Mouse (Mus musculus): ENCODE data around the gene Kcnt2. TPM values are rescaled to one million over a fixed set of nuclear protein-coding genes. Genes with fewer than 3 reads are reported as not detected.

The Kcnt2 gene
- polyA plus RNA-seq, 1 experiment from 2014 or later = 2.4 TPM

DNA sequence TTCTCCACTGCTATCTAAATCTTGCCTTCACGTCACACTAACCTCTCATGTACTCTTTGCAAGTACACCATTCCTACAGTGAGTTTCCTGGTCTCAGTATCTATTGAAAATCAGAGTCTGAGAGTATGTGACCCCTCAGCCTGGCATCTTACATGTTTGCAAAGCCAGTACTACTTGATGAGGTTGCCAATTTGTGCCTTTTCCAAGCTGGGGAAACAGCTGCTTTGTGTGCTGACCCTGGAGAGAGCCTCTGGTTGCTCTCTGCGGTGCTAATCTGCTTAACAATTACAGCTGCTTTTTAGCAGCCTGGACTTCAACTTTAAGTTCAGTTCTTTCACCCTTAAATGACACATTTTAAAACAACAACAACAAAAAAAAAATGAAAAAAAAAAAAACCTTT, 133.6 kb downstream of the Kcnt2 start:
- Histone ChIP-seq H3K27me3 (no peaks in the 10 kb centered on the region), H3K4me1 (no peaks in the 10 kb centered on the region), H3K36me3 (no peaks in the 10 kb centered on the region), H3K9ac (no peak overlapping the region), H3K4me2 (no peak overlapping the region), H3K4me3 (no peak overlapping the region), H3K27ac (no peak overlapping the region), H3K9me3 (no peaks in the 10 kb centered on the region)
- no peak for ATAC-seq (ENCODE audit: insufficient number of reproducible peaks, low FRiP score, low TSS enrichment, low read depth)
- 66% methylated on average over 2 of the region's 2 CpGs for WGBS

DNA sequence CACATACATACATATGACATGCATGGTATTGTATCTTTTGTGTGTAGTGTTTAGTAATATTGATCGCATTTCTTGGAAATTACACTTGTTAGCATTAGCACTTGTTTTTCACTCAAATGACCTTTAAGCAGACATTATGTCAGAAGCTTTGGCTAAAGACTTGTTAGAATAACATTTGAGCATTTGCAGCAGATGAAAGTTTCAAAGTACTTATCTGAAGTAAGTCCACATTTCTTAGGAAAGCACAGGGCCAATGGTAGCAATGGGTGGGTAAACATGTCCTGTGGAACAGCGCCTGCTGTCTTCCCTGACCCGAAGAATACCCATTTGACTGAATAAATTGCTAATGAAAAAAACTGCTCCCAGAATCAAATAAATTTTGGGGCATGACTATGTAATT, 135.1 kb downstream of the Kcnt2 start:
- no peak for ATAC-seq (ENCODE audit: insufficient number of reproducible peaks, low FRiP score, low TSS enrichment, low read depth)
- no peaks in the 10 kb centered on the region for H3K36me3 ChIP-seq
- no peak overlapping the region for H3K4me3 ChIP-seq
- WGBS = 81% methylated on average over 3 of the region's 3 CpGs
- no peak overlapping the region for H3K27ac ChIP-seq
- no peaks in the 10 kb centered on the region for H3K27me3 ChIP-seq
- H3K4me2 ChIP-seq = no peak overlapping the region
- H3K4me1 ChIP-seq = no peaks in the 10 kb centered on the region
- H3K9me3 ChIP-seq = no peaks in the 10 kb centered on the region
- H3K9ac ChIP-seq = no peak overlapping the region

DNA sequence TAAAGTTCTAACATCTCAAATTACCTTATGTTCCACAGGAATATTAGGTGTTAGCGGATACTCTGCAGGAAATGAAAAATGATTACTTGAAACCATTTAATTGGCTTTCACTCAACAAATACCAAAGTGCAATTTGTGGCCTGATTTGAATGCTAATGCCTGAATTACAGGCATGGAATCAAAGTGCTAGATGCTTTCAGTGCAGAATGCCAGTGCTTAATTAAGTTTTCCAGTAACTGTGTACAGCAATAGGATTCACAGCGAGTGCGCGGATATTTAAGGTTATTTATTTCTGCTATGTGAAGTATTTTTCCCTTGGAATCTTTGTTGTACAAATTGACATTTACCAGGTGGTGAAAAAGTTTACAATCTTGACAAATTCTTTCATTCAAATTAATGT, 144.3 kb downstream of the Kcnt2 start:
- H3K4me2 ChIP-seq = no peak overlapping the region
- H3K27me3 ChIP-seq = no peaks in the 10 kb centered on the region
- no peaks in the 10 kb centered on the region for H3K9me3 ChIP-seq
- 42% methylated on average over 4 of the region's 4 CpGs for WGBS
- no peak overlapping the region for H3K4me3 ChIP-seq
- ATAC-seq (ENCODE audit: insufficient number of reproducible peaks, low FRiP score, low TSS enrichment, low read depth) = no peak
- no peaks in the 10 kb centered on the region for H3K36me3 ChIP-seq
- no peaks in the 10 kb centered on the region for H3K4me1 ChIP-seq
- no peak overlapping the region for H3K9ac ChIP-seq
- H3K27ac ChIP-seq = no peak overlapping the region

DNA sequence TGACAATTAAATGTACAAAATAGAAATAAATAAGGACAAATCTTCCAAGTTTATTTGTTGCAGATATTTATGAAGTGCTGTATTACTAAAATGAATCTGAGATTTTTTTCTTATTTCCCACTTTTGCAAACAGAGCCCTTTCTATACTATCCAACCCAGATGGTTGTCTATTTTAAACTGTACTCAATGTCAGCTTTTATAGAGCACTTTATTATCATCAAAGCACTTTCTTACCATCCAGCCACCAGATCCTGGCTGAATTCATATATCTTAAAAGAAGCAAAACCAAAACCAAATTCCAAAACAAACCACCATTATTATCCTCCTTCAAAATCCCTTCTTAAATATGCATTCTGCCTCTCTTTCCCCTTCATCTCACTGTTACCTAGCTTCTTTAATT, 151.8 kb downstream of the Kcnt2 start:
- no peaks in the 10 kb centered on the region for H3K27me3 ChIP-seq
- H3K27ac ChIP-seq = no peak overlapping the region
- no peak overlapping the region for H3K4me3 ChIP-seq
- no peaks in the 10 kb centered on the region for H3K4me1 ChIP-seq
- no peaks in the 10 kb centered on the region for H3K36me3 ChIP-seq
- H3K4me2 ChIP-seq = no peak overlapping the region
- no peaks in the 10 kb centered on the region for H3K9me3 ChIP-seq
- no peak for ATAC-seq (ENCODE audit: insufficient number of reproducible peaks, low FRiP score, low TSS enrichment, low read depth)
- H3K9ac ChIP-seq = no peak overlapping the region

DNA sequence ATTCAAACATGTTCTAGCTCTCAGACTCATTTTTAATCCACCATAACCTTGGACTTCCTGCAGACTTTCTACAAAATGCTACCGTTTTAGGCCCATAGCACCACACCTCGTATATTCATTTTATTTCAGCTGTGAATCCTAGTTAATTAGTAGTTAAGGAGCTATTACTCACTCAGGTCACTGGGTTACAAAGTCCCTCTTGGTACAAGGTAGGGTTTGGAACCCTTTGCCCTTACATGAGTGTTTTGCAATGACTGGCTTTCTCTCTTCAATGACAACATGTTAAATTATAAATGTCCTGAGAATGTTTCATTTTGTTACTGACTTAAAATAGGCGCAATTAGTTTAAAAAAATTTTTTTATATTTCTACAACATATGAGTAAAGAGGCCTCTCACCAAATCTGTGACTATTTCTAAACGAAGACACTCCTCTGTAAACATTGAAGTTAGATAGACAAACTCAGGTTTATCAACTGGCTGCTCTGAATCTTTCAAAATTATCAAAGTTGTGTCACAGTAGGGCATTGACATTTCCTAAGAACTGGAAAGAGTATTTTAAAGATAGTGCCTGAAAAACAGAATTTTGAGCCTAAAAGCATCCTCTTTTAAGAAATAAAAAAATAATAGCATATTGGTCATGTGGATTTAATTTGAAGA, 160.8 kb downstream of the Kcnt2 start:
- H3K4me1 ChIP-seq = no peaks in the 10 kb centered on the region
- no peak overlapping the region for H3K27ac ChIP-seq
- H3K9ac ChIP-seq = no peak overlapping the region
- H3K36me3 ChIP-seq = no peaks in the 10 kb centered on the region
- H3K27me3 ChIP-seq = no peaks in the 10 kb centered on the region
- no peak overlapping the region for H3K4me3 ChIP-seq
- WGBS = 63% methylated on average over 4 of the region's 4 CpGs
- H3K9me3 ChIP-seq = no peaks in the 10 kb centered on the region
- no peak overlapping the region for H3K4me2 ChIP-seq
- ATAC-seq (ENCODE audit: insufficient number of reproducible peaks, low FRiP score, low TSS enrichment, low read depth) = no peak

DNA sequence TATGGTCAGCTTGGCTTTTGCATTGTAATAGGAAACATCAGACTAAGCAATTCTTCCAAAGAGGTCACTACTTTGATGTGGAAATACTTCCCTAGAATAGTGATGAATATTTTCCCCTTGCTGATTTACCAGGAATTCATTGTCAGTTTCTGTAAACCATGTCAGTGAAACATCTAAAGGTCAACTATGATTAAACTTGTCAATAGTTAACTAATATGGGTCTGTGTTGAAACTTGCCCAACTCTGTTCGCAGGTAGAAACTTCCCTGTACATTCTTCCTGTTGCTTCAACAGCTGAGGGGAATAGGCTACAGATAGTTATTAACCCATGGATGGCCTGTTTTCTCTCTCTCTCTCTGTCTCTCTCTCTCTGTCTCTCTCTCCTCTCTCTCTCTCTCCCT, 169.8 kb downstream of the Kcnt2 start:
- no peak overlapping the region for H3K27ac ChIP-seq
- H3K9ac ChIP-seq = no peak overlapping the region
- H3K27me3 ChIP-seq = no peaks in the 10 kb centered on the region
- no peak overlapping the region for H3K4me2 ChIP-seq
- no peaks in the 10 kb centered on the region for H3K4me1 ChIP-seq
- ATAC-seq (ENCODE audit: insufficient number of reproducible peaks, low FRiP score, low TSS enrichment, low read depth) = no peak
- H3K9me3 ChIP-seq = no peaks in the 10 kb centered on the region
- WGBS = 59% methylated on average over 1 of the region's 1 CpGs
- no peaks in the 10 kb centered on the region for H3K36me3 ChIP-seq
- H3K4me3 ChIP-seq = no peak overlapping the region

DNA sequence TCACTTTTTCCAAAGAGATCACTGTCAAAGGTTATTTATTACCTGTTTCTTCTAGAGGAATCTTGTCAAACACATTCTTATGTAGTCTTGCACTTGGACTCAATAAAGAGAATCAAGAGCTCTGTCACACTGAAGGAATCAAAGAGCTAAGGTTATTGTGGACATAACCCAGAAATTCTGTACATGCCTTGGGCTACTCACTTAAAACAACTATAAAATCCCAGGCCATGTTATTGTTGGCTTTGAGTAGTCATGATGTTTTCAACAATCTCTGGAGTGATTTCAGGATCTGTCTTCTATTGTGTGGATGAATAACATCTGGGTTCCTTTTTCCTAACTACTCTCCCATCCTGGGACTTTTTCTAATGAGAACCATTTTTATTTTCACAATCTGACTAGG, 177.0 kb downstream of the Kcnt2 start:
- Histone ChIP-seq H3K4me1 (no peaks in the 10 kb centered on the region), H3K4me2 (no peak overlapping the region), H3K4me3 (no peak overlapping the region), H3K36me3 (no peaks in the 10 kb centered on the region), H3K27ac (no peak overlapping the region), H3K27me3 (no peaks in the 10 kb centered on the region), H3K9me3 (no peaks in the 10 kb centered on the region), H3K9ac (no peak overlapping the region)
- ATAC-seq (ENCODE audit: insufficient number of reproducible peaks, low FRiP score, low TSS enrichment, low read depth) = no peak

DNA sequence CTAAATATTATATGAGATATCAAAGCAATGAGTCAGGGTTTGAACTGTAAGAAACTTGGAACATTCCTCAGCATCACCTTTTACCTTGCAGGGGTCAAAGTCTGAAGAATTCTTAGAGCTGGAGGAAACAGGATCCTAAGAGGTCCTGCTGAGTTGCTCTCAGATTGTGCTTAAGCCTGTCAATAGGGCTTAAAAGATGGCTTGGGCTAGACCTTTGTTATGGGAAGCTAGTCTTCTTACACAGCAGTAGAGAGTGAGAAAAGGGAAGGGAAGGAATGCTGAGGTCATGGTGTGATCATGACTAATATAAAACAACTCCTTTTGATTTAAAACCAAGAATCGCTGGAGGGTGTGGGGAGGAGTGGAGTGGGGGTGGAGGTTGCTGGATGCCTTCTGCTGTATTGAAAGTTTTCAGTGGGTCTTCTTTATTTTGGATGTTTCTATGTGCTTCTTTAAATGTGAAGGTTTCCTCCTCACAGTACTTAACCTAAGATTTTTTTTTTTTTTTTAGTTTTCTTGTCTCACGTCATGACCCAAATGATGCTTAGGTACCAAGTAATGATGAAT, 183.4 kb downstream of the Kcnt2 start:
- H3K9me3 ChIP-seq = no peaks in the 10 kb centered on the region
- no peak overlapping the region for H3K4me3 ChIP-seq
- ATAC-seq (ENCODE audit: insufficient number of reproducible peaks, low FRiP score, low TSS enrichment, low read depth) = no peak
- no peak overlapping the region for H3K4me2 ChIP-seq
- no peak overlapping the region for H3K9ac ChIP-seq
- 54% methylated on average over 2 of the region's 2 CpGs for WGBS
- H3K4me1 ChIP-seq = no peaks in the 10 kb centered on the region
- no peaks in the 10 kb centered on the region for H3K27me3 ChIP-seq
- no peaks in the 10 kb centered on the region for H3K36me3 ChIP-seq
- H3K27ac ChIP-seq = no peak overlapping the region

DNA sequence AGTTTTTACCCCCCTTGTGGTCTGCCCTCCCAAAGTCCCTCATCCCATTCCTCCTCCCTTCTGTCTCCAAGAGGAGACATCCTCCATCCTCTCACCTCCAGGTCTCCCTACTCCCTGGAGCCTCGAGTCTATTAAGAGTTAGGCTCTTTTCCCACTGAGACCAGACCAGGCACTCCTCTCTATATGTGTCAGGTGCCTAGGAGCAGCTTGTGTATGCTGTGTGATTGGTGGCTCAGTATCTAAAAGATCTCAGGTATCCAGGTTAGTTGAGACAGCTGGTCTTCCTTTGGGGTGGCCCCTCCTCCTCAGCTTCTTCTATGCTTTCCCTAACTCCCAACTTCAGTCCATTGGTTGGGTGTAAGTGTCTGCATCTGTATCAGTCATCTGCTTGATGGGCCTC, 186.1 kb downstream of the Kcnt2 start:
- H3K27me3 ChIP-seq = no peaks in the 10 kb centered on the region
- 69% methylated on average over 1 of the region's 1 CpGs for WGBS
- ATAC-seq (ENCODE audit: insufficient number of reproducible peaks, low FRiP score, low TSS enrichment, low read depth) = no peak

DNA sequence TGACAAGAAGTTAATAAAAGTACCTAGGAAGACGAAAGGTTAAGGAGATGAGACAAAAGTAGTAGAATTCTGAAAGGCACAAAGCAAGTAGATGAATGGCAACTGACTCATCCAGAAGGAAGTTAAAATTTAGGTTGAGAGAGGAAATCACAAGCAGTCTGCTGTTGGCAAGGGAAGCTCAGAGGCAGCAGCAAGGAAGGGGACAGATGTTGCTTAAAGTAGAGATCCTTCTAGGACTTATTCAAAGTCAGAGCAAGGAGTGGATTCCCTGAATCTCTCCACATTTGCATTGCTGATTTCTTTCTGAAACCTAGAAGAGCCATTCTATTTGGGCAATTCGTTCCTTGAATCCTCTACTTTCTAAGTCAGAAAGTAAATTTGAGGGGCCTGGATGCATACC, 188.8 kb downstream of the Kcnt2 start:
- no peak overlapping the region for H3K27ac ChIP-seq
- no peaks in the 10 kb centered on the region for H3K4me1 ChIP-seq
- H3K9me3 ChIP-seq = no peaks in the 10 kb centered on the region
- no peak overlapping the region for H3K9ac ChIP-seq
- no peak overlapping the region for H3K4me3 ChIP-seq
- ATAC-seq (ENCODE audit: insufficient number of reproducible peaks, low FRiP score, low TSS enrichment, low read depth) = no peak
- H3K4me2 ChIP-seq = no peak overlapping the region
- no peaks in the 10 kb centered on the region for H3K27me3 ChIP-seq
- H3K36me3 ChIP-seq = no peaks in the 10 kb centered on the region
- WGBS = 78% methylated on average over 2 of the region's 2 CpGs

More for the DNA sequence above, 186.1 kb downstream of the Kcnt2 start:
- H3K36me3 ChIP-seq = no peaks in the 10 kb centered on the region
- no peaks in the 10 kb centered on the region for H3K9me3 ChIP-seq
- no peak overlapping the region for H3K4me3 ChIP-seq
- H3K27ac ChIP-seq = no peak overlapping the region
- no peak overlapping the region for H3K9ac ChIP-seq
- H3K4me1 ChIP-seq = no peaks in the 10 kb centered on the region
- H3K4me2 ChIP-seq = no peak overlapping the region

DNA sequence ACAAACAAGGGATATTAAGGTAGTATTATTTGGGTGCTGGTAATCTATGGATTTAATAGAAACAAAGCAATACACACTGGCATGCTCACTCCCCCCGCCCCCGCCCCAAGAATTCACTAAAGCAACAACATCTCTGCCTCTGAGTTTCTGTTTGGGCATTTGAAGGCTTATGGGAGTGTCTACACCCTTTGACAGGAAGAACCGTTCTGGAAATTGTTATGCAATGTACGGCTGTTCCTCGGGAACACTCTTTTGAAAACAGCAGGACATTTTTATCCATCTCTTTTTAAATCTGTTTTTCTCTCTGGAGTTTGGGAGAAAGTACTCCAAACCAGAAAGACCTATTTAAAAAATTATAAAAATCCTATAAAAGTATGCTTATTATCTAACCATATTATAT, 192.2 kb downstream of the Kcnt2 start:
- H3K27ac ChIP-seq = no peak overlapping the region
- no peaks in the 10 kb centered on the region for H3K9me3 ChIP-seq
- ATAC-seq (ENCODE audit: insufficient number of reproducible peaks, low FRiP score, low TSS enrichment, low read depth) = no peak
- H3K4me1 ChIP-seq = no peaks in the 10 kb centered on the region
- no peak overlapping the region for H3K4me3 ChIP-seq
- no peaks in the 10 kb centered on the region for H3K36me3 ChIP-seq
- H3K27me3 ChIP-seq = no peaks in the 10 kb centered on the region
- no peak overlapping the region for H3K9ac ChIP-seq
- WGBS = 72% methylated on average over 5 of the region's 5 CpGs
- no peak overlapping the region for H3K4me2 ChIP-seq

DNA sequence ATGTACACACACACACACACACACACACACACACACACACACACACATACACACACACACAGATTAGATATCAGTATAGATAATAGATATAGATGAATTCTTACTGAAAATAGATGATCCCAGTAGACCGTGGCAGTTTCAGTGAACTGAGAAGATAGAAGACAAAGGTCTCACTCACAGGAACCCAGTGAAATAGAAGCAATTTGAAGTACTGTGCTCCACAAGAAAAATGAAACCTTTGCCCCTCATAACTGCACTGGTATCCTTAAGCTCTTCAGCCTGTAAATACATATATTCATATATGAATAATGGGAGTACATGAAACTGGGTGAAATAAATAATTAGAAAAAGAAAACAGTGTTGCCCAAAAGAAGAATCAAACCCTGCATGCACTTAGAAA, 197.9 kb downstream of the Kcnt2 start:
- no peak overlapping the region for H3K27ac ChIP-seq
- no peaks in the 10 kb centered on the region for H3K27me3 ChIP-seq
- H3K4me1 ChIP-seq = no peaks in the 10 kb centered on the region
- no peak for ATAC-seq (ENCODE audit: insufficient number of reproducible peaks, low FRiP score, low TSS enrichment, low read depth)
- no peak overlapping the region for H3K4me2 ChIP-seq
- no peaks in the 10 kb centered on the region for H3K9me3 ChIP-seq
- 74% methylated on average over 1 of the region's 1 CpGs for WGBS
- H3K4me3 ChIP-seq = no peak overlapping the region
- H3K36me3 ChIP-seq = no peaks in the 10 kb centered on the region
- no peak overlapping the region for H3K9ac ChIP-seq

DNA sequence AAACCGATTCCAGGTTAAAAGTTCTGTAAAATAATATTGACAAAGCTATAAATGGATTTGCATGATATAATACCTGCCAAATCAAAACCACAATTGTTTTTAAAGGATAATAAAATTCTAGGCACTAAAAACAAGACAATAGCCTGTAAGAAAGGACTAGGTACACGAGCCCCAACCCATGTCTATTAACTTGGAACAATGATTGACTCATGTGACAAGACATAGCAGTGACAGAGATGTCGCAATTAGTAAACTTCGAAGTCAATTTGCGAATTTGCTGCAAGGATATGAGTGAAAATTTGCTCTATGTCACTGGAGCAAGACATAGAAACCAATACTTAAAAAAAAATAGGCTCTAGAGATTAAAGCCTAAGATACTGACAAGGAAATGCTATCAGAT, 198.4 kb downstream of the Kcnt2 start:
- Histone ChIP-seq H3K9me3 (no peaks in the 10 kb centered on the region), H3K36me3 (no peaks in the 10 kb centered on the region), H3K4me1 (no peaks in the 10 kb centered on the region), H3K27ac (no peak overlapping the region), H3K27me3 (no peaks in the 10 kb centered on the region), H3K9ac (no peak overlapping the region), H3K4me3 (no peak overlapping the region), H3K4me2 (no peak overlapping the region)
- 68% methylated on average over 5 of the region's 5 CpGs for WGBS
- ATAC-seq (ENCODE audit: insufficient number of reproducible peaks, low FRiP score, low TSS enrichment, low read depth) = no peak

Data from limb, embryonic 15.5 days (tissue).